Mouse (Mus musculus): ENCODE data around the gene Eomes.

GRCm38 (mm10) chr9:118476211-118476765 is 1.7 kb upstream of the Eomes start:
- TF ChIP-seq CTCF (IDR thresholded peaks at IDR 0.05; ENCODE audit: low read depth) (no peak), EP300 (IDR thresholded peaks at IDR 0.05; ENCODE audit: low read depth) (no peak)

Measured in liver, postnatal 0 days (tissue).